In the genomic region with DNA sequence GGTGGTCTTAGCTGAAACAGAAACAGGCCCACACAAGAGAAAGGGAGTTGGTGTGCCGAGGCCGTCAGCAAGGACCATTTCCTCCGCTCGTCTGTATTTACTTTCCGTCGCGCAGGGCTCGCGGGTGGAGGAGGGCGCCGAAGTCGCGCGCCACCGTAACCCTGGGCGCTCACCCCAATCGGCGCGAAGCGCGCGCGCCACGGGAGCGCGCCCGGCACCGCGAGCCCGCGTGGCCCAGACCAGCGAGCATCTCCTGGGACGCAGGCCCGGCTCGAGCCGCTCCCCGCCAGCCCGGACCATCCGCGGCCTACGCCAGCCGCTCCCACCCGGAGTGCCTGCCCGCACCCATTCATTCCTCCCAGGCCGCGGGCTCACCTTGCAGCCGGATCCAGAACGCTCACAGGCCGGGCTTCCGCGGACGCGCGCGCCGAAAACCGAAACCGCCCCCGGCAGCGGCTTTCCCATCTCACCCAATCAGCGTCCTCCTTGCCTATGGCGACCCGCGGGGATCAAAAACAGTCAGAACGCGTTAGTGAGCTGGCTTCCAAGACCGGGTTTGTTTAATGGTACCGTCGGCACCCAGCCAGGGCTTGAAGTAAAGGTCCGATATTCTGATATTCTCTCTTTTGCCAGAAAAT, we compare ENCODE assay signal across 7 mouse cellular contexts. TPM values are rescaled to one million over a fixed set of nuclear protein-coding genes. Genes with fewer than 3 reads are reported as not detected.
DNase-seq lines count a peak whose midpoint lies in the region; ATAC-seq lines count a peak whose summit lies in the region.

TSS of gene Lsm6 (minus strand) at position 468 of the 638 bp plus-strand sequence.

- no peaks in the 10 kb centered on the region for H3K36me3 ChIP-seq in embryonic facial prominence, embryonic 12.5 days
- peaks cover 4% of the 10 kb centered on the region for H3K36me3 ChIP-seq in limb, embryonic 11.5 days (ENCODE audit: control insufficient read depth, insufficient read depth, low read length)
- H3K36me3 ChIP-seq in midbrain, embryonic 14.5 days (ENCODE audit: control insufficient read depth, insufficient read depth, low read length): no peaks in the 10 kb centered on the region

- H3K4me1 ChIP-seq in embryonic facial prominence, embryonic 12.5 days: peaks cover 12% of the 10 kb centered on the region
- no peaks in the 10 kb centered on the region for H3K4me1 ChIP-seq in limb, embryonic 11.5 days (ENCODE audit: control insufficient read depth, insufficient read depth, low read length)
- 0 out of 2 replicates have a peak, but pooled peaks cover 4% of the 10 kb centered on the region for H3K4me1 ChIP-seq in midbrain, embryonic 14.5 days (ENCODE audit: control insufficient read depth, insufficient read depth, low read length)

- peak within 1 kb of the TSS; percentile 98 for H3K27ac ChIP-seq in embryonic facial prominence, embryonic 12.5 days
- peak within 1 kb of the TSS; percentile 94 for H3K27ac ChIP-seq in limb, embryonic 11.5 days (replicated peaks; ENCODE audit: low read depth, low read length)
- peak within 1 kb of the TSS; percentile 96 for H3K27ac ChIP-seq in midbrain, embryonic 14.5 days (replicated peaks; ENCODE audit: low read depth, low read length)

- H3K4me2 ChIP-seq in embryonic facial prominence, embryonic 12.5 days (replicated peaks): peak within 1 kb of the TSS; percentile 63
- H3K4me2 ChIP-seq in limb, embryonic 11.5 days (ENCODE audit: low read depth, severe bottlenecking): peak within 1 kb of the TSS; percentile 62
- peak within 1 kb of the TSS; percentile 52 for H3K4me2 ChIP-seq in midbrain, embryonic 14.5 days (ENCODE audit: low read length)

- H3K9ac ChIP-seq in embryonic facial prominence, embryonic 12.5 days: peak within 1 kb of the TSS; percentile 85
- H3K9ac ChIP-seq in limb, embryonic 11.5 days (ENCODE audit: low read length): peak within 1 kb of the TSS; percentile 91
- H3K9ac ChIP-seq in midbrain, embryonic 14.5 days (replicated peaks; ENCODE audit: low read length): peak within 1 kb of the TSS; percentile 75

- peak within 1 kb of the TSS; percentile 77 for H3K4me3 ChIP-seq in embryonic facial prominence, embryonic 12.5 days
- peak within 1 kb of the TSS; percentile 70 for H3K4me3 ChIP-seq in limb, embryonic 11.5 days (ENCODE audit: low read depth, low read length)
- H3K4me3 ChIP-seq in midbrain, embryonic 14.5 days (replicated peaks; ENCODE audit: low read depth, low read length): peak within 1 kb of the TSS; percentile 63

- no peaks in the 10 kb centered on the region for H3K27me3 ChIP-seq in embryonic facial prominence, embryonic 12.5 days
- H3K27me3 ChIP-seq in limb, embryonic 11.5 days (ENCODE audit: control insufficient read depth, insufficient read depth, low read length): no peaks in the 10 kb centered on the region
- no peaks in the 10 kb centered on the region for H3K27me3 ChIP-seq in midbrain, embryonic 14.5 days (ENCODE audit: control insufficient read depth, insufficient read depth, low read length)

- WGBS in embryonic facial prominence, embryonic 12.5 days: under 1% methylated on average over 65 of the region's 70 CpGs
- WGBS in limb, embryonic 11.5 days: under 1% methylated on average over 70 of the region's 70 CpGs
- WGBS in midbrain, embryonic 14.5 days: under 1% methylated on average over 68 of the region's 70 CpGs

- H3K9me3 ChIP-seq in embryonic facial prominence, embryonic 12.5 days: no peaks in the 10 kb centered on the region
- H3K9me3 ChIP-seq in limb, embryonic 11.5 days (ENCODE audit: control insufficient read depth, low read length): no peaks in the 10 kb centered on the region
- no peaks in the 10 kb centered on the region for H3K9me3 ChIP-seq in midbrain, embryonic 14.5 days (ENCODE audit: control insufficient read depth, low read length)

- ATAC-seq in embryonic facial prominence, embryonic 12.5 days (ENCODE audit: insufficient number of reproducible peaks, insufficient read depth, low FRiP score, low TSS enrichment): peak; percentile 80
- peak; percentile 91 for ATAC-seq in limb, embryonic 11.5 days (ENCODE audit: insufficient number of reproducible peaks, low FRiP score, low TSS enrichment, low read depth)
- ATAC-seq in midbrain, embryonic 14.5 days (ENCODE audit: low FRiP score, low TSS enrichment): peak; percentile 92

- DNase-seq in adrenal gland, postnatal 25 days: peak; percentile 99
- DNase-seq in heart, adult 11 months: peak; percentile 100
- peak; percentile 99 for DNase-seq in kidney, adult 18-20 months
- DNase-seq in limb, embryonic 11.5 days (ENCODE audit: low spot score): peak; percentile 100
- DNase-seq in midbrain, embryonic 14.5 days: peak; percentile 98
- DNase-seq in spleen, adult 18-20 months: peak; percentile 93 to 99

RNA-seq across cellular contexts. Expression of gene Lsm6, which starts in this region (rescaled TPM):
- 143 and 152 TPM in 2 replicates for total RNA-seq in adrenal gland, postnatal 25 days (2021)
- polyA plus RNA-seq in embryonic facial prominence, embryonic 12.5 days (2016; fragmentation: Nextera tagmentation; extraction: Ambion mirVana): 225 and 240 TPM in 2 replicates
- polyA plus RNA-seq in limb, embryonic 11.5 days (2014; fragmentation: Nextera tagmentation; extraction: Ambion mirVana): 284 and 297 TPM in 2 replicates
- polyA plus RNA-seq in midbrain, embryonic 14.5 days (2014; fragmentation: Nextera tagmentation; extraction: Ambion mirVana): 165 and 179 TPM in 2 replicates

Comparison
In these comparisons a context has a peak if more than half of its experiments do, and no peak if none do; other contexts are left out.
1. Peak in every context shown above with its lines: DNase-seq, ATAC-seq, H3K4me3 ChIP-seq and H3K27ac ChIP-seq.